Mouse (Mus musculus) left cerebral cortex, postnatal 36 days (tissue): ENCODE results near the gene Kat6b. TPM values are rescaled to one million over a fixed set of nuclear protein-coding genes. Genes with fewer than 3 reads are reported as not detected.
A peak's percentile ranks its signal among the peaks of the same experiment; 100 is the strongest.

Experiments
- DNase-seq, 2 experiments: peaks; one replicate each; pipeline ENCODE4 v3.0.0; 2021 to 2022; ENCODE audit warnings: low spot score in 2 of 2, mixed read lengths in 1 of 2
- intact Hi-C: fragments of 180-260 bp; cut with DNase I; formaldehyde crosslinking; loops from one replicate; pipeline ENCODE4 v1.15.1; 2025
- total RNA-seq, 2 experiments: library from RNA; stranded (reverse); gene quantifications; 2 replicates each; pipeline ENCODE4 v1.2.3; 2021

Gene Kat6b
- total RNA-seq, 2 experiments from 2014 or later, result 107 to 111 TPM

GRCm38 (mm10) chr14:21549608-21550115 lies 68.4 kb downstream of the Kat6b start:
- intact Hi-C loops, result no loop called here
- no peak for DNase-seq

DNA sequence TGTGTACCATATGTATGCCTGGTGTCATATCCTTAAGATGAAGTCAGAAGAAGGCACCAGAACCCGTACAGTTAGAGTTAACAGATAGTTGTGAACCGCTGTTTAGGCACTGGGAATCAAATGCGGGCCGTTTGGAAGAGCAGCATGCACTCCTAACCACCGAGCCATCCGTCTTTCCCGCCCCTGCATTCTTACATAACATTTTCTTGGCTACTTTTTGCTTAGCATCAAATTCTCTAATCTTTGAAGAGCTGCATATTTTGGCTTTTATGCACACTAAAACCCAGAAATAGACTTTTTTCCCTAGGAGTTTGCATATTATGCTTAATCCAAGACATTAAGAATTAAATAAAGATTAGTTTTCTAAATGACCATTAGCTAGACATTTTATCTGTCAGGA lies 69.3 kb downstream of the Kat6b start:
- DNase-seq, result no peak
- intact Hi-C loops, result no loop called here

GRCm38 (mm10) chr14:21551655-21552054 lies 70.4 kb downstream of the Kat6b start:
- no peak for DNase-seq
- intact Hi-C loops, result no loop called here

GRCm38 (mm10) chr14:21552958-21553357 lies 71.7 kb downstream of the Kat6b start:
- intact Hi-C loops, result no loop called here
- DNase-seq, result peak in 1 of 2 experiments; percentile 37

GRCm38 (mm10) chr14:21554046-21554445 lies 72.8 kb downstream of the Kat6b start:
- no peak for DNase-seq
- intact Hi-C loops, result no loop called here

- intact Hi-C loops, result no loop called here
Measured at GRCm38 (mm10) chr14:21558440-21559131, 77.4 kb downstream of the Kat6b start.

GRCm38 (mm10) chr14:21559447-21559846 lies 78.2 kb downstream of the Kat6b start:
- intact Hi-C loops, result no loop called here

More at GRCm38 (mm10) chr14:21558440-21559131, 77.4 kb downstream of the Kat6b start:
- DNase-seq, result no peak

DNA sequence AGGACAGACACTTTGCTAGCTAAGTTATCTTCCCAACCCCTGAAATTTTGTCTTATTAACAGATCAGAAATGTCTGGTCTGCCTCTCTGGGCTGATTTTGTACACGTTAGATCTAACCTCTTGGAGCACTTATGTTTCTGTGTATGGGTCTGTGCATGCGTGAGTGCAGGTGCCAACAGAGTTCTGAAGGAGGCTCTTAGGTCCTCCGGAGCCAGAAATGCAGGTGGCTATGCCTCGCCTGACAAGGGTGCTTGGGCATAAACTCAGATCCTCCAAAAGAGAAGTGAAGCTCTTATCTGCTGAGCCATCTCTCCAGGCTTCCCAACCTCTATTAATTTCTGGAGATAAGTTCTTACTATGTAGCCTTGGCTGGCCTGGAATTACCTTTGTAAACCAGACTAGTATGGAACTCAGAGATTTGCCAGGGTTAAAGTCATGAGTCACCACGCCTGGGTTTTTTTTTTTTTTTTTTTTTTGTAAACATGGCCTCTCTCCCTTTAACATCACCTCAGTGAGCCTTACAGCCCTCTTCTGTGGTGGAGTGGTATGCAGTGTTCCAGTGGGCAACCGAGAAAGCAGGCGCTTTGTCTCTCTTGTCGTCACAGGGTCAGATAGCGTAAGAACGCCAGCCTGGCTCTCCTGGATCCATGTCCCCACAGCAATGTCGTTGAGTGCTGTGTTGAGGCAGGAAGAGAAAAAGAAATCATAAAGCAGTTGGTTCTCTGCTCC lies 79.4 kb downstream of the Kat6b start:
- intact Hi-C loops, result no loop called here
- no peak for DNase-seq

More at GRCm38 (mm10) chr14:21559447-21559846, 78.2 kb downstream of the Kat6b start:
- no peak for DNase-seq

DNA sequence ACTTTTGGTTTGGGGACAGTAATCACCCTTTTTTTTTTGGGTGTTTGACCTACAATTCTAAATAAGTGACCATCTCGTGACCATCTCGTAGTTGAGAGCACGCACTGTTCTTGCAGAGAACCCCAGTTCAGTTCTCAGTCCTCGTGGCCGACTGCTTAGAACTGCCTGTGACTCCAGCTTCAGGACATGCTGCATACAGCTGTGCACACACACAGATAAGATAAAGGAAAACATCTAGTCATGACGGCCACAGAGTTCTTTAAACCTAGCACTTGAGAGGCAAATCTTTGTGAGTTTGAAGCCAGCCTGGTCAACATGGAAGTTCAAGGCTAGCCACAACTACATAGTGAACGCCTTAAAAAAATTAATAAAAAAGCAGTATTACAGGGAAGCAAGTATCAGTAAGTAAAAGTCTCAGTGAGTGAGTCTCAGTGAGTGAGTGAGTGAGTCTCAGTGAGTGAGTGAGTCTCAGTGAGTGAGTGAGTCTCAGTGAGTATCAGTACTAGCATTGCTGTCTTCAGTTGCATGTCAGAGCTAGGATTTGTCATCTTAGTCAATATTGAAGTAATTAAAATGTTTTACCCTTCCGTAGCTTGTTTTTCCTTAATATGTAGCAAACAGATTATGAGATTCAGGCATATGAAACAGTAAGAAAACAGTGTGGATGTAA lies 80.3 kb downstream of the Kat6b start:
- intact Hi-C loops, result no loop called here
- DNase-seq, result no peak

- intact Hi-C loops, result no loop called here
- no peak for DNase-seq
Measured at GRCm38 (mm10) chr14:21563584-21564118, 82.4 kb downstream of the Kat6b start.

- DNase-seq, result no peak
- intact Hi-C loops, result no loop called here
Measured at GRCm38 (mm10) chr14:21565541-21566353, 84.5 kb downstream of the Kat6b start.

DNA sequence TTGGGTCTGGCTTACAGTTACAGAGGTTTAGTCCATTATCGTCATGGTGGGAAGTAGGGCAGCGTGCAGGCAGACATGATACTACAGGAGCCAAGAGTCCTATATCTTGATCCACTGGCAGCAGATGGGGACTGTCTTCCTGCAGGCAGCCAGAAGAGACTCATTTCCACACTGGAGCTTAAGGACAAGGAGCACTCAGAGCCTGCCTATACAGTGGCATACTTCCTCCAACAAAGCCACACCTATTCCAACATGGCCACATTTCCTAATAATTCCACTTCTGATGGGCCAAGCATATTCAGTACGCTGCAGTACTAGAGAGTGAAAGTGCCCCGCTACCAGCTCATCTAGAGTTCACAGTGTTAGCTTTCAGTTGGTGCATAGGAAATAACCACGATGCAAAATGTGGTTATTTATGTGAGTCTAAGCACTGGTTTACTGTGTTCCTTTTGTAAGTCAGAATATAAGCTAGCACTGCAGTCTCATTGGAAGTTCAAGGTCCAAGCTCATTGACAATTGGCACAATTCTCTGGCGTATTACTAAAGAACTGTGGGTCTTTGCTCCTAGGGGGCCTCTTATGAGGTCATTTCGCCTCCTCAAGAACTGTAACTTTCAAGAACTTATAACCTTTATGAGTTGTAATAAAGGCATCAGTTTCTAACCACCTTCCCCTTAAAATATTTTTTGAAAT lies 86.2 kb downstream of the Kat6b start:
- no peak for DNase-seq
- intact Hi-C loops, result no loop called here

DNA sequence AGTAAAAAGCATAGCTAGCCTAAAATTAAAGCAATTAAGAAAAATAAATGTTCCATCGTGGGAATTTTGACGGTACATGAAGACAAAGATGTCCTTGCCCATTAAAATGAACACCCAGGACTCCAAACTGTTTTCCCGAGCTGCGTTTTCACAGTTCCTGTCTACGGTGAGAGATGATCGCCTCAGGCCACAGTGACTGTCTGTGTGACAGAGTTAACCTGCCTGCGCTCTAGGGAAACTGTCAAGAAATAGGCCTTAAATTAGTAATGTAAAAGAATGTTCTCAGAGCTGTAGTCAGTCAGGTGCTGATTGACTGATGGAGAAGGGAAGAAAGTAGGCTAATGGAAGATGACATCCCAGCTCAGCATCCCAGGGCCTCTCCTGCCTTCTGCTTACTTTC lies 87.6 kb downstream of the Kat6b start:
- intact Hi-C loops, result no loop called here
- DNase-seq, result no peak

- intact Hi-C loops, result no loop called here
- no peak for DNase-seq
Measured at GRCm38 (mm10) chr14:21574686-21575309, 93.6 kb downstream of the Kat6b start.

DNA sequence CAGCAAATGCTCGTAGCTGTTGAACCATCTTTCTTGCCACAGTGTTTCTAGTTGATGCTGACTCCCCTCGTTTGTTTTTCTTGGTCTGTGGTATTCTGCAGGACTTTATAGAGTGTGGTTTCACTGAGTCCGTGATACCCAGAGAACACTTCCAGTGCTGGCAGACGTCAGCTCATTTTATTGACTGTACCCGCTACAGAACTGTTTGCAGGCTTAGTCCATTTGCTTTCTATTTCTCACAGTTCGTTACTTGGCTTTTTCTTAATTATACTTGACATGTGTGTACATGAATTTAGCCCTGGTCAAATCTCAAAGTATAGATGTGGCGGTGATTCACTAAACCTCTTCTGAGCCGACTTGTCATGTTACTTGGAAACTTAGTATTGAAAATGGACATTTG lies 95.6 kb downstream of the Kat6b start:
- no peak for DNase-seq
- intact Hi-C loops, result no loop called here

GRCm38 (mm10) chr14:21581198-21581597 lies 100.0 kb downstream of the Kat6b start:
- no peak for DNase-seq
- intact Hi-C loops, result no loop called here

DNA sequence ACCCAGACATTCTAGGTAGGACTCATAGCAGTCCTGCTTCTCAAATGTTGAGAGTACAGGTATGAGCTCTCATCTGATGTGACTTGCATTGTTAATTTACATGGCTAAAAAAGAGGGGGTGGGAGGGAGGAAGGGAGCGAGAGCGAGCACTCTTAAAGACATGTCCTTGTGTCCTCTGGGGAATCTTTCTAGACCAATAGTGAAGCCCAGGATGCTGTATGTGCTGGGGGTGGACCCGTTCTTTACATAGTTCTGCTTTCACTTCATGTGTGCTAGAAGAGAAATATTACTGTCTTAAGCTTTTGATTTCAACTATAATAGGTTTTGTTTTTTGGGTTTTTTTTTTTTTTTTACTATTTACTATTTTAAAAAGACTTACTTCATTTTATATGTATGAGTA lies 101.1 kb downstream of the Kat6b start:
- DNase-seq, result no peak
- intact Hi-C loops, result no loop called here

- intact Hi-C loops, result no loop called here
Measured at GRCm38 (mm10) chr14:21583051-21583450, 101.8 kb downstream of the Kat6b start.

More at GRCm38 (mm10) chr14:21583051-21583450, 101.8 kb downstream of the Kat6b start:
- peak; percentile 43 to 54 for DNase-seq
